Mouse (Mus musculus): ENCODE results near the gene Gm15557. TPM values are rescaled to one million over a fixed set of nuclear protein-coding genes. Genes with fewer than 3 reads are reported as not detected.

Gm15557 gene
- polyA plus RNA-seq, 1 experiment from 2014 or later: not detected

GRCm38 (mm10) chr2:155939897-155940529, 515 bp upstream of the Gm15557 start:
- Histone ChIP-seq H3K27me3 (replicated peaks) (0 out of 2 replicates have a peak, but pooled peaks cover 14% of the 10 kb centered on the region), H3K4me1 (replicated peaks) (peaks cover 16% of the 10 kb centered on the region), H3K4me3 (no peak overlapping the region), H3K9me3 (replicated peaks) (no peaks in the 10 kb centered on the region), H3K27ac (ENCODE audit: poor library complexity, severe bottlenecking) (no peak overlapping the region), H3K9ac (no peak overlapping the region), H3K36me3 (no peaks in the 10 kb centered on the region), H3K4me2 (no peak overlapping the region)
- no peak for ATAC-seq (ENCODE audit: insufficient number of reproducible peaks, low FRiP score)
- 67% methylated on average over 7 of the region's 7 CpGs for WGBS

DNA sequence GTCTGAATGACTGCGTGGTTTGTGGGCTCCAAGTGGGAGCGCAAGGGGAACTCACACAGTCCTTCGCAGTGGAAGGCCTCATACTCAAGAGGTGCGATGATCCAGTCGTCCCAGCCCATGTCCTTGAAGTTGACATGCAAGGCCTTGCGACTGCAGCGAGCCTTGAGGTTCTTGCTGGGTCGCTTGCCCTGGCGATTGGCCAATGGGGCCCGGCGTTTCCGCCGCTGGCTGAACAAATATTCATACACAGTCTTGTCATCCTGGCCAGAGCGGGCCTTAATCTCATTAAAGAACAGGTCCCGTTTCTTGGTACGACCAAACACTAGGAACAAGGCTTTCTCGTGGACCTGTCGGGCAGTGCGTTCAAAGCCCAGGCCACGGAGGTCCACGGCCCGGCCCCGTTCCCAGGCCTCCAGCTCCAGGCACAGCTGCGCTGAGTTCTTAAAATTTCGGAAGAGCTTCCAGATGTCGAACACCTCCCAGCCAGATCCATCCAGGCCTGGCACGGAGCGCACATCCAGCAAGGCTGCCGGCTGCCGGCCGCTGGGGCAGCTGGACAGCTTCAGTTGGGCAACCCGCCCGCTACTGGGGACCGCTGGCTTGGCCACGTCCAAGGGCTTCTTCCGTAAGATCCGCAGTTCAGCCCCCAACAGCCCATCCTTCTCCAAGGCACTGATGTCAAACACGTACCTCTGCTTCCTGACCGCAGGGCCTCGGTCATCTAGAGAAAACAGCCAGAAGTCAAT, 1.3 kb downstream of the Gm15557 start:
- H3K27ac ChIP-seq (ENCODE audit: poor library complexity, severe bottlenecking): no peak overlapping the region
- peaks cover 15% of the 10 kb centered on the region; the same call in 1 of the 2 replicates for H3K27me3 ChIP-seq (replicated peaks)
- H3K36me3 ChIP-seq: no peaks in the 10 kb centered on the region
- no peak overlapping the region for H3K9ac ChIP-seq
- H3K4me1 ChIP-seq (replicated peaks): peaks cover 17% of the 10 kb centered on the region
- no peaks in the 10 kb centered on the region for H3K9me3 ChIP-seq (replicated peaks)
- ATAC-seq (ENCODE audit: insufficient number of reproducible peaks, low FRiP score): no peak
- no peak overlapping the region for H3K4me3 ChIP-seq
- H3K4me2 ChIP-seq: no peak overlapping the region
- 87% methylated on average over 40 of the region's 40 CpGs for WGBS

GRCm38 (mm10) chr2:155943463-155943862, 2.9 kb downstream of the Gm15557 start:
- H3K9me3 ChIP-seq (replicated peaks): no peaks in the 10 kb centered on the region
- peak overlapping the region; percentile 59 for H3K4me2 ChIP-seq
- ATAC-seq (ENCODE audit: insufficient number of reproducible peaks, low FRiP score): no peak
- 4% methylated on average over 8 of the region's 8 CpGs for WGBS
- peak overlapping the region; percentile 48; the same call in 1 of the 2 replicates for H3K9ac ChIP-seq
- H3K27me3 ChIP-seq (replicated peaks): peaks cover 17% of the 10 kb centered on the region; the same call in 1 of the 2 replicates
- no peak overlapping the region for H3K4me3 ChIP-seq
- no peak overlapping the region for H3K27ac ChIP-seq (ENCODE audit: poor library complexity, severe bottlenecking)
- peaks cover 17% of the 10 kb centered on the region for H3K4me1 ChIP-seq (replicated peaks)
- no peaks in the 10 kb centered on the region for H3K36me3 ChIP-seq

- H3K4me1 ChIP-seq (replicated peaks): peaks cover 17% of the 10 kb centered on the region
- H3K9me3 ChIP-seq (replicated peaks): no peaks in the 10 kb centered on the region
- no peak overlapping the region for H3K4me3 ChIP-seq
- 84% methylated on average over 4 of the region's 4 CpGs for WGBS
- peaks cover 24% of the 10 kb centered on the region; the same call in 1 of the 2 replicates for H3K27me3 ChIP-seq (replicated peaks)
- ATAC-seq (ENCODE audit: insufficient number of reproducible peaks, low FRiP score): no peak
- H3K9ac ChIP-seq: no peak overlapping the region
- no peaks in the 10 kb centered on the region for H3K36me3 ChIP-seq
- peak overlapping the region; percentile 42 for H3K4me2 ChIP-seq
- H3K27ac ChIP-seq (ENCODE audit: poor library complexity, severe bottlenecking): no peak overlapping the region
Observed at GRCm38 (mm10) chr2:155944685-155945084, 4.2 kb downstream of the Gm15557 start.

DNA sequence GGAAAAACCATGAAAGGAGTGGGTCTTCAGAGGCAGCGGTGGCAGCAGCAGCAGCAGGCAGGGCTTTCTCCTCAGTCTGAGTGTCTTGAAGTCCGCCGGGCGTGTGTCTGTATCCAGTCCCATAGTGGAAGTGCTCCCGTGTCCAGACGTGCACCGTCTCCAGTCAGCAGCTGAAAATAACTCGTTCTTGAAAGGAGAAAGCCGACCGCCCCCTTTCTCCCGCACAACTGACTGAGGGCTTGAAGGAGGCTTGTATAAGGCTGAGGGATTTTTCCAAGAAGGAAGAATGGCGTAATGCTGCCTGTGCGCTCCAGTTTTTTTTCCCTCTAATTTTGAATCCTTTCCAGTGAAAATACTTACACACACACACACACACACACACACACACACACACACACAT, 4.6 kb downstream of the Gm15557 start, which contains the start of gene Gdf5:
TSS of gene Gdf5 (minus strand) at position 244 of the 400 bp plus-strand sequence.
- Histone ChIP-seq H3K27me3 (replicated peaks) (peaks cover 28% of the 10 kb centered on the region; the same call in 1 of the 2 replicates), H3K36me3 (no peaks in the 10 kb centered on the region), H3K9ac (no peak within 1 kb of the TSS), H3K4me2 (peak within 1 kb of the TSS; percentile 42), H3K4me1 (replicated peaks) (peaks cover 17% of the 10 kb centered on the region), H3K9me3 (replicated peaks) (no peaks in the 10 kb centered on the region), H3K4me3 (no peak within 1 kb of the TSS), H3K27ac (ENCODE audit: poor library complexity, severe bottlenecking) (no peak within 1 kb of the TSS)
- no peak for ATAC-seq (ENCODE audit: insufficient number of reproducible peaks, low FRiP score)
- 42% methylated on average over 13 of the region's 13 CpGs for WGBS

- H3K27ac ChIP-seq (ENCODE audit: poor library complexity, severe bottlenecking): no peak overlapping the region
- peaks cover 29% of the 10 kb centered on the region; the same call in 1 of the 2 replicates for H3K27me3 ChIP-seq (replicated peaks)
- H3K9me3 ChIP-seq (replicated peaks): no peaks in the 10 kb centered on the region
- H3K36me3 ChIP-seq: no peaks in the 10 kb centered on the region
- H3K9ac ChIP-seq: no peak overlapping the region
- H3K4me3 ChIP-seq: no peak overlapping the region
- WGBS: 82% methylated on average over 5 of the region's 5 CpGs
- no peak for ATAC-seq (ENCODE audit: insufficient number of reproducible peaks, low FRiP score)
- H3K4me1 ChIP-seq (replicated peaks): peaks cover 17% of the 10 kb centered on the region
- 0 out of 2 replicates have a peak overlapping the region, but pooled peaks have one; percentile 42 for H3K4me2 ChIP-seq
Observed at GRCm38 (mm10) chr2:155945580-155945979, 5.1 kb downstream of the Gm15557 start.

DNA sequence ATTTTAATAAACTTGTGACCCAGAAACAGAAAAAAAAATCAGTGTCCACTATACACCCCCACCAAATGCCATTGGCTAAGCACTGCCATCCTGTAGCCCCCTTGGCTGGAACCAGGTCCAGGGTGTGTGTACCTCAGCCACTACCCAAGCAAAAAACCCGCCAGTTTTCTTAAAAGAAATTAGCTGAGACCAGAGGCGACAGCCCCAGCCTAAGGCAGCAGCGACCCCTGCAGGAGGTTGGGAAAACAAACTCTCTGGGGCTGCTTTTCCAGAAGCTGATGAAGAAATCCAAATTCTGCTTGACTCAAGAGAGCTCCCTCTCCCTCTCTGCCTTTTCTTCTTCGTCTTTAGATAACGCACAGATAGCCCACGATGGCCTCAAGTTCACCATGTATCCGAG, 5.5 kb downstream of the Gm15557 start:
- no peaks in the 10 kb centered on the region for H3K36me3 ChIP-seq
- ATAC-seq (ENCODE audit: insufficient number of reproducible peaks, low FRiP score): no peak
- H3K4me1 ChIP-seq (replicated peaks): peaks cover 17% of the 10 kb centered on the region
- H3K4me2 ChIP-seq: no peak overlapping the region
- no peak overlapping the region for H3K27ac ChIP-seq (ENCODE audit: poor library complexity, severe bottlenecking)
- H3K9ac ChIP-seq: no peak overlapping the region
- peaks cover 29% of the 10 kb centered on the region; the same call in 1 of the 2 replicates for H3K27me3 ChIP-seq (replicated peaks)
- H3K9me3 ChIP-seq (replicated peaks): no peaks in the 10 kb centered on the region
- 7% methylated on average over 7 of the region's 7 CpGs for WGBS
- no peak overlapping the region for H3K4me3 ChIP-seq

DNA sequence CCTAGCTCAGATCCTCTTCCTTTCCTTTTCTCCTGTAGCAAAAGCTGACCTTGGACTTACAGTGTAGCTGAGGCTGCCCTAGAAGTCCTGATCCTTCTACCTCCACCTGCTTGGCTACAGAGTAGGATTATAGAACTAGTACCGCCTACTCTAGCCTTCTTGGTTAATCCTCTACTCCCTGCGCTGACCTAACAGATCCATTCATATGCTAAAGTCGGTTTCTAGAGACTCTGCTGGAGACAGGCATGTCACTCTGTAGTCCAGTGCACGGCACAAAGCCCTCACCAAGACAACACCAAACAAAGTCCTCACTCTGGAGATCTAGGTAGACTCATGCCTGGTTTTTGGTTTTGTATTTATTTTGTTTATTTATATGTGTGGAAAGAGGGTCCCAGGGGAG, 6.0 kb downstream of the Gm15557 start:
- no peak overlapping the region for H3K9ac ChIP-seq
- H3K27ac ChIP-seq (ENCODE audit: poor library complexity, severe bottlenecking): no peak overlapping the region
- H3K4me3 ChIP-seq: no peak overlapping the region
- ATAC-seq (ENCODE audit: insufficient number of reproducible peaks, low FRiP score): no peak
- WGBS: 34% methylated on average over 4 of the region's 4 CpGs
- H3K36me3 ChIP-seq: no peaks in the 10 kb centered on the region
- H3K9me3 ChIP-seq (replicated peaks): no peaks in the 10 kb centered on the region
- peaks cover 17% of the 10 kb centered on the region for H3K4me1 ChIP-seq (replicated peaks)
- no peak overlapping the region for H3K4me2 ChIP-seq
- peaks cover 29% of the 10 kb centered on the region; the same call in 1 of the 2 replicates for H3K27me3 ChIP-seq (replicated peaks)

DNA sequence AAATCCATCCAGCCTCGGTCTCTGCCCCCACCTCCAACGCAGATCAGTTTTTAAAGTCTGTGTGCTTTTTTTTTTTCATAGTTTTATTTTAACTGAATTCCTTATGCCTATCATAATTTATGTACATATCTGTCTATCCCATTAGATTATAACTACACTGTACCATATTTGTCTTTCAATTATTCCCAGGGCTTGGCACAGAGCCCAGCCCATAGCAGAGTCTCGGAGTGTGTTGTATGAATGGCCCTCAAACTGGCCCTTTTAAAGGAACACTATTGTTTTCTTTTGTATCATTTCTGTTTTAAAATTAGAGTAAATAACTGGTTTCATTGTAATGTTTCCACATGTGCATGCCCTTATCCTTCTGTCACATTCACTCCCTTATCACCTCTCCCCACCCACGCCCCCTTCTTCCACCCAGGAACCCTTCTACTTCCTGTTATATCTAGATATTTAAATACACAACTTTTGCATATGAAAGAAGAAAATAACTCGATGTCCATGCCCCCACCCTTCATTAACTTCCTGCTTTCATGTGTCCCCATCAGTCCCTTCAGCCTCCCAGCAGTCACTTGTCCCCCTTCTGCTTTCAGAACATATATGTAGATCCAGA, 7.0 kb downstream of the Gm15557 start:
- WGBS: 51% methylated on average over 5 of the region's 5 CpGs

GRCm38 (mm10) chr2:155949362-155949761, 8.8 kb downstream of the Gm15557 start:
- Histone ChIP-seq H3K9ac (no peak overlapping the region), H3K4me2 (no peak overlapping the region), H3K4me1 (replicated peaks) (peaks cover 8% of the 10 kb centered on the region; the same call in 1 of the 2 replicates), H3K27ac (ENCODE audit: poor library complexity, severe bottlenecking) (no peak overlapping the region), H3K9me3 (replicated peaks) (no peaks in the 10 kb centered on the region), H3K36me3 (no peaks in the 10 kb centered on the region), H3K4me3 (no peak overlapping the region), H3K27me3 (replicated peaks) (peaks cover 22% of the 10 kb centered on the region; the same call in 1 of the 2 replicates)
- ATAC-seq (ENCODE audit: insufficient number of reproducible peaks, low FRiP score): no peak
- 30% methylated on average over 6 of the region's 6 CpGs for WGBS

More for the DNA sequence above, 7.0 kb downstream of the Gm15557 start:
- no peak overlapping the region for H3K4me2 ChIP-seq
- no peak overlapping the region for H3K27ac ChIP-seq (ENCODE audit: poor library complexity, severe bottlenecking)
- H3K27me3 ChIP-seq (replicated peaks): peaks cover 29% of the 10 kb centered on the region; the same call in 1 of the 2 replicates
- no peak for ATAC-seq (ENCODE audit: insufficient number of reproducible peaks, low FRiP score)
- H3K36me3 ChIP-seq: no peaks in the 10 kb centered on the region
- H3K4me1 ChIP-seq (replicated peaks): peaks cover 17% of the 10 kb centered on the region
- no peaks in the 10 kb centered on the region for H3K9me3 ChIP-seq (replicated peaks)
- H3K4me3 ChIP-seq: no peak overlapping the region
- H3K9ac ChIP-seq: no peak overlapping the region

DNA sequence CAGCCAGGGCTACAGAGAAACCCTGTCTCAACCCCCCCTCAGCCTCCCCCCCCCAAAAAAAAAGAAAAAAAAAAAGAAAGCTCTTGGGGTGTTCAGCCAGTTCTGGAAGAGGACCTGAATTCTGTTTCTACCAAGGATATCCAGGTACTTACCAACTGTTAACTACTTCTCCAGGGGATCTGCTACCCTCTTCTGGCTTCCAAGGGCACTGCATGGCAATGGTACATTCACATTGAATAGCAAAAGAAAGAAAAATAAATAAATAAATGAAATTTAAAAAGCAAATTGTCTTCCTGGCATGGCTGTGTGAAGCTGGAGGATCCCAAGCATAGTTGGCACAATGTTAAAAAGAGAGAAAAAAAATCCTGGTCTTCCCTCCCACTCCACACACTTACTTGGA, 11.5 kb downstream of the Gm15557 start:
- no peak overlapping the region for H3K4me2 ChIP-seq
- no peak overlapping the region for H3K4me3 ChIP-seq
- no peaks in the 10 kb centered on the region for H3K4me1 ChIP-seq (replicated peaks)
- H3K27me3 ChIP-seq (replicated peaks): peaks cover 17% of the 10 kb centered on the region; the same call in 1 of the 2 replicates
- no peaks in the 10 kb centered on the region for H3K9me3 ChIP-seq (replicated peaks)
- H3K9ac ChIP-seq: no peak overlapping the region
- no peak overlapping the region for H3K27ac ChIP-seq (ENCODE audit: poor library complexity, severe bottlenecking)
- ATAC-seq (ENCODE audit: insufficient number of reproducible peaks, low FRiP score): no peak
- H3K36me3 ChIP-seq: no peaks in the 10 kb centered on the region

Data from heart, embryonic 12.5 days (tissue).